Mouse (Mus musculus) hindbrain, embryonic 14.5 days (tissue): Measurements from ENCODE around the gene Gli3. TPM values are rescaled to one million over a fixed set of nuclear protein-coding genes. Genes with fewer than 3 reads are reported as not detected.
A peak's percentile ranks its signal among the peaks of the same experiment; 100 is the strongest.

ENCODE experiments used
- ATAC-seq: fragments of 200-750 bp; cut with Nextera tagmentation; 2 replicates; pipeline ENCODE4 v1.8.0; 2017; ENCODE audit warnings: moderate number of reproducible peaks, mild to moderate bottlenecking, moderate TSS enrichment, moderate library complexity; ENCODE audit not compliant: low FRiP score
- DNase-seq: peaks from one replicate; pipeline ENCODE4 v3.0.0-alpha.2; 2015; ENCODE audit warnings: low spot score
- H3K27ac ChIP-seq: fragments of 300-500 bp; sonication (generic); 2 replicates; pipeline ENCODE4 v1.5.1; 2014; ENCODE audit warnings: mild to moderate bottlenecking, moderate library complexity
- H3K27me3 ChIP-seq: fragments of 300-500 bp; sonication (generic); 2 replicates; pipeline ENCODE4 v1.6.1; 2014; ENCODE audit warnings: mild to moderate bottlenecking, low read length, mixed read lengths; ENCODE audit not compliant: control insufficient read depth, insufficient read depth
- H3K36me3 ChIP-seq: fragments of 300-500 bp; sonication (generic); replicated peaks from 2 replicates; pipeline ENCODE4 v1.6.1; 2014; ENCODE audit not compliant: control insufficient read depth, insufficient read depth
- H3K4me1 ChIP-seq: fragments of 300-500 bp; sonication (generic); replicated peaks from 2 replicates; pipeline ENCODE4 v1.6.1; 2014; ENCODE audit warnings: antibody characterized with exemption, low read length, mixed read lengths; ENCODE audit not compliant: control insufficient read depth, insufficient read depth
- H3K4me2 ChIP-seq: fragments of 300-500 bp; sonication (generic); replicated peaks from 2 replicates; pipeline ENCODE4 v1.6.1; 2014; ENCODE audit warnings: mild to moderate bottlenecking, moderate library complexity
- H3K4me3 ChIP-seq: fragments of 300-500 bp; sonication (generic); replicated peaks from 2 replicates; pipeline ENCODE4 v1.5.1; 2014; ENCODE audit warnings: mild to moderate bottlenecking, low read length
- H3K9ac ChIP-seq: fragments of 300-500 bp; sonication (generic); 2 replicates; pipeline ENCODE4 v1.6.1; 2014
- H3K9me3 ChIP-seq: fragments of 300-500 bp; sonication (generic); 2 replicates; pipeline ENCODE4 v1.6.1; 2016; ENCODE audit warnings: low read length; ENCODE audit not compliant: control insufficient read depth
- WGBS: fragments of 180-500 bp; shearing (Covaris S2); extraction: QIAGEN DNeasy Blood & Tissue Kit; methylation state at CpG from one replicate; pipeline ENCODE4 v1.1.7; 2014; 5-methylcytosine and 5-hydroxymethylcytosine counted together
- polyA plus RNA-seq: library from polyadenylated mRNA; unstranded; fragments of >200 nt; fragmentation: Nextera tagmentation; extraction: Ambion mirVana; gene quantifications from 2 replicates; pipeline ENCODE4 v1.2.1, GENCODE M21; 2014

Gene Gli3
- polyA plus RNA-seq, 1 experiment from 2014 or later, result 4.2 TPM

GRCm38 (mm10) chr13:15474393-15474792 lies 11.4 kb downstream of the Gli3 start:
- H3K27ac ChIP-seq, result no peak overlapping the region
- no peak overlapping the region for H3K4me3 ChIP-seq
- no peak overlapping the region for H3K4me2 ChIP-seq
- H3K9me3 ChIP-seq, result no peaks in the 10 kb centered on the region
- H3K9ac ChIP-seq, result no peak overlapping the region
- 70% methylated on average over 2 of the region's 2 CpGs for WGBS
- H3K4me1 ChIP-seq, result no peaks in the 10 kb centered on the region
- no peaks in the 10 kb centered on the region for H3K27me3 ChIP-seq
- ATAC-seq (no peak), DNase-seq (no peak)
- no peaks in the 10 kb centered on the region for H3K36me3 ChIP-seq

GRCm38 (mm10) chr13:15486033-15486891 lies 23.2 kb downstream of the Gli3 start:
- 22% methylated on average over 14 of the region's 14 CpGs for WGBS
- Histone ChIP-seq H3K4me2 (peak overlapping the region; percentile 32), H3K4me1 (peaks cover 19% of the 10 kb centered on the region), H3K4me3 (no peak overlapping the region), H3K27ac (no peak overlapping the region), H3K9me3 (no peaks in the 10 kb centered on the region), H3K9ac (no peak overlapping the region), H3K27me3 (no peaks in the 10 kb centered on the region), H3K36me3 (no peaks in the 10 kb centered on the region)
- DNase-seq, result peak; percentile 32
- ATAC-seq, result peak; percentile 60

GRCm38 (mm10) chr13:15487334-15487733 lies 24.3 kb downstream of the Gli3 start:
- H3K4me2 ChIP-seq, result no peak overlapping the region; the same call in 1 of the 2 replicates

DNA sequence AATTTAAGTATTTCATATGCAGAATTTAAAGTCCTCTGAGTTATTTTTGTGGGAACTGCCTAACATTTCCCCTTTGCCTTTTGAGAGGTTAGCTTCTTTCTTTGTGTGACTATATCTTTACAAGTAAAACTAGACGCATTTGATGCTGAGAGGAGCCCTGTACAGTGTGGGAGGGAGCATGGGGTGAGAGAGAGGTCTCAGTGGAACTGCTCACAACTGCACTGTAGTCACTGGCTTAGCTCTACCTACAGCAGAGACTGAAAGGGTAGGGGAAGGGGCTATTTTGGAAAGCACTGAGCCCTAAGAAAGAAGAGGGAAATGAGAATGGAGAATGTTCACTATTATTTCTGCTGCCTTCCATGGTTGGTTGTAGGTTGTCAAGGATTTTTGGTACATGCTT lies 25.0 kb downstream of the Gli3 start:
- H3K4me3 ChIP-seq, result no peak overlapping the region
- no peak for DNase-seq
- H3K27ac ChIP-seq, result no peak overlapping the region
- H3K9ac ChIP-seq, result no peak overlapping the region
- peaks cover 19% of the 10 kb centered on the region for H3K4me1 ChIP-seq
- 55% methylated on average over 1 of the region's 1 CpGs for WGBS
- H3K4me2 ChIP-seq, result no peak overlapping the region
- ATAC-seq, result no peak
- no peaks in the 10 kb centered on the region for H3K27me3 ChIP-seq
- H3K9me3 ChIP-seq, result no peaks in the 10 kb centered on the region
- no peaks in the 10 kb centered on the region for H3K36me3 ChIP-seq

More at GRCm38 (mm10) chr13:15487334-15487733, 24.3 kb downstream of the Gli3 start:
- 15% methylated on average over 7 of the region's 7 CpGs for whole genome bisulfite sequencing
- no peak for ATAC-seq
- Histone ChIP-seq H3K9me3 (no peaks in the 10 kb centered on the region), H3K4me1 (peaks cover 19% of the 10 kb centered on the region), H3K9ac (no peak overlapping the region), H3K36me3 (no peaks in the 10 kb centered on the region), H3K27ac (no peak overlapping the region), H3K4me3 (no peak overlapping the region), H3K27me3 (no peaks in the 10 kb centered on the region)
- DNase-seq, result no peak

DNA sequence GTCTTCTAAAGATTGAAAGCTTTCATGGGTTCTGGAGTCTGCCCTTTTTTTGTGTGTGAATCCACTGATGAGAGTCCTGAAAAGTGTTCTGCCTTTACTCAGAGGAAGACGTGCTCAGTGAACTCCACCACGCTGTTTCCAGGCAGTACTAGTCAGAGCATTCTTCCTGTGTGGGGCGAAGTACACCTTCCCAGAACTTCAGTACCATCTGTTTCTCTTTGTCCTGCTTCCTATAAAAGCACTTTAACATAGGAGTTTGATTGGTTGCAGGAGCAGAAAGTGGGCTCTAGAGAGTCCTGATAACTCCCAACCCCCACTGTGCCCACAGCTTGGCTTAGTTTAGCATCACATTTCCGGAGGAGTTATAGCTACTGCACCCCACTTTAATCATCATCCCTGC lies 32.8 kb downstream of the Gli3 start:
- H3K27me3 ChIP-seq, result no peaks in the 10 kb centered on the region
- 87% methylated on average over 4 of the region's 4 CpGs for WGBS
- no peak overlapping the region for H3K27ac ChIP-seq
- DNase-seq (no peak), ATAC-seq (no peak)
- no peak overlapping the region for H3K4me3 ChIP-seq
- no peak overlapping the region for H3K4me2 ChIP-seq
- no peaks in the 10 kb centered on the region for H3K9me3 ChIP-seq
- H3K9ac ChIP-seq, result no peak overlapping the region
- H3K36me3 ChIP-seq, result no peaks in the 10 kb centered on the region
- H3K4me1 ChIP-seq, result no peaks in the 10 kb centered on the region

- H3K36me3 ChIP-seq, result no peaks in the 10 kb centered on the region
- no peak overlapping the region for H3K4me3 ChIP-seq
- DNase-seq (no peak), ATAC-seq (no peak)
- H3K9ac ChIP-seq, result no peak overlapping the region
- no peaks in the 10 kb centered on the region for H3K4me1 ChIP-seq
- no peak overlapping the region for H3K27ac ChIP-seq
- no peak overlapping the region for H3K4me2 ChIP-seq
- H3K27me3 ChIP-seq, result no peaks in the 10 kb centered on the region
- no peaks in the 10 kb centered on the region for H3K9me3 ChIP-seq
- WGBS, result 72% methylated on average over 4 of the region's 4 CpGs
These were observed 35.3 kb downstream of the Gli3 start for GRCm38 (mm10) chr13:15498338-15498737.

- no peaks in the 10 kb centered on the region for H3K9me3 ChIP-seq
- no peak overlapping the region for H3K4me3 ChIP-seq
- no peak overlapping the region for H3K4me2 ChIP-seq
- H3K4me1 ChIP-seq, result no peaks in the 10 kb centered on the region; the same call in 1 of the 2 replicates
- ATAC-seq (no peak), DNase-seq (no peak)
- H3K9ac ChIP-seq, result no peak overlapping the region
- H3K27me3 ChIP-seq, result no peaks in the 10 kb centered on the region
- H3K36me3 ChIP-seq, result no peaks in the 10 kb centered on the region
- H3K27ac ChIP-seq, result no peak overlapping the region
These were observed 47.9 kb downstream of the Gli3 start for GRCm38 (mm10) chr13:15510925-15511324.

- Histone ChIP-seq H3K4me3 (no peak overlapping the region), H3K4me1 (peaks cover 6% of the 10 kb centered on the region), H3K9ac (no peak overlapping the region), H3K36me3 (no peaks in the 10 kb centered on the region), H3K9me3 (no peaks in the 10 kb centered on the region), H3K27me3 (no peaks in the 10 kb centered on the region), H3K4me2 (no peak overlapping the region), H3K27ac (no peak overlapping the region)
- 71% methylated on average over 5 of the region's 5 CpGs for WGBS
- DNase-seq, result no peak
- ATAC-seq, result no peak
These were observed 50.1 kb downstream of the Gli3 start for GRCm38 (mm10) chr13:15513114-15513513.

DNA sequence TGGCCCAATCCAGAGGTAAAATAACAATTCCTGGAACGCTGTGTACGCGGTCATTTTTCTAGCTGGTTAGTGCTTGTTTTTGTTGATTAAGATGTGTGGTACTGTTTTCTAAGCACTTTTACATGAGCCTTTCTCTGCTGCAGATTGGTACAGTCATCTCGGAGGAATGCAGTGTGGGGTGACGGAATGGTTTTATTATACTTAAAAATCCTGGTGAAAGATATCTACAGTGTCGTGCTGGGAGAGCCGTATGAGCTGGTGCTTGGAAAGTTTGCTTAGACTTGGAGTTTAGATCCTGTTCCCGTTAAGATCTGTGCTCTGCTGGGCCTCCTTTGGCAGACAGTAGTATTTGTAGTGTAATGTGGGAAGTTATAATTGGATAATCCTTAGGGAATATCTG lies 51.0 kb downstream of the Gli3 start:
- Histone ChIP-seq H3K36me3 (no peaks in the 10 kb centered on the region), H3K4me3 (no peak overlapping the region), H3K4me1 (peaks cover 6% of the 10 kb centered on the region), H3K9me3 (no peaks in the 10 kb centered on the region), H3K27me3 (no peaks in the 10 kb centered on the region), H3K9ac (no peak overlapping the region), H3K27ac (no peak overlapping the region), H3K4me2 (no peak overlapping the region)
- WGBS, result 87% methylated on average over 8 of the region's 8 CpGs
- DNase-seq (no peak), ATAC-seq (no peak)
